Mouse (Mus musculus) liver, postnatal 0 days (tissue): ENCODE results near the gene Slc38a9. TPM values are rescaled to one million over a fixed set of nuclear protein-coding genes. Genes with fewer than 3 reads are reported as not detected.

Experiments
- ATAC-seq: fragments of 200-750 bp; cut with Nextera tagmentation; 2 replicates; pipeline ENCODE4 v1.8.0; 2017; ENCODE audit warnings: mild to moderate bottlenecking, moderate library complexity
- DNase-seq: peaks from one replicate; pipeline ENCODE4 v3.0.0-alpha.2; 2016
- H3K27ac ChIP-seq: fragments of 300-500 bp; sonication (generic); 2 replicates; pipeline ENCODE4 v1.5.1; 2014; ENCODE audit warnings: antibody characterized with exemption, moderate library complexity, mild to moderate bottlenecking, low read depth
- H3K27me3 ChIP-seq: fragments of 300-500 bp; sonication (generic); 2 replicates; pipeline ENCODE4 v1.6.1; 2014; ENCODE audit warnings: low read length, control low read depth, mixed read lengths; ENCODE audit not compliant: insufficient read depth
- H3K36me3 ChIP-seq: fragments of 300-500 bp; sonication (generic); replicated peaks from 2 replicates; pipeline ENCODE4 v1.6.1; 2014; ENCODE audit warnings: mild to moderate bottlenecking, control low read depth, low read length, moderate library complexity, mixed read lengths; ENCODE audit not compliant: insufficient read depth
- H3K4me1 ChIP-seq: fragments of 300-500 bp; sonication (generic); 2 replicates; pipeline ENCODE4 v1.6.1; 2014; ENCODE audit warnings: antibody characterized with exemption, mild to moderate bottlenecking, control low read depth; ENCODE audit not compliant: insufficient read depth
- H3K4me2 ChIP-seq: fragments of 300-500 bp; sonication (generic); 2 replicates; pipeline ENCODE4 v1.6.1; 2014; ENCODE audit warnings: low read depth, mild to moderate bottlenecking, low read length, moderate library complexity, mixed read lengths
- H3K4me3 ChIP-seq: fragments of 300-500 bp; sonication (generic); 2 replicates; pipeline ENCODE4 v1.5.1; 2014; ENCODE audit warnings: low read depth, low read length
- H3K9ac ChIP-seq: fragments of 300-500 bp; sonication (generic); replicated peaks from 2 replicates; pipeline ENCODE4 v1.6.1; 2014; ENCODE audit warnings: mild to moderate bottlenecking, moderate library complexity
- H3K9me3 ChIP-seq: fragments of 300-500 bp; sonication (generic); 2 replicates; pipeline ENCODE4 v1.6.1; 2016; ENCODE audit warnings: mild to moderate bottlenecking, control low read depth, low read length, mixed read lengths
- CTCF ChIP-seq: sonication (generic); IDR thresholded peaks from 2 replicates; pipeline ENCODE4 v1.5.1; 2016; ENCODE audit warnings: antibody characterized with exemption, low read depth
- EP300 ChIP-seq: IDR thresholded peaks from 2 replicates; pipeline ENCODE4 v1.6.1; 2016; ENCODE audit warnings: antibody characterized with exemption, low read depth, mild to moderate bottlenecking
- WGBS: fragments of 180-500 bp; shearing (Covaris S2); extraction: QIAGEN DNeasy Blood & Tissue Kit; methylation state at CpG from one replicate; pipeline ENCODE4 v1.1.7; 2014; ENCODE audit not compliant: insufficient replicate concordance; 5-methylcytosine and 5-hydroxymethylcytosine counted together
- polyA plus RNA-seq: library from polyadenylated mRNA; unstranded; fragments of >200 nt; fragmentation: Nextera tagmentation; extraction: Ambion mirVana; gene quantifications from 2 replicates; pipeline ENCODE4 v1.2.1, GENCODE M21; 2015

The Slc38a9 gene
- polyA plus RNA-seq, 1 experiment from 2014 or later: 11.9 TPM

DNA sequence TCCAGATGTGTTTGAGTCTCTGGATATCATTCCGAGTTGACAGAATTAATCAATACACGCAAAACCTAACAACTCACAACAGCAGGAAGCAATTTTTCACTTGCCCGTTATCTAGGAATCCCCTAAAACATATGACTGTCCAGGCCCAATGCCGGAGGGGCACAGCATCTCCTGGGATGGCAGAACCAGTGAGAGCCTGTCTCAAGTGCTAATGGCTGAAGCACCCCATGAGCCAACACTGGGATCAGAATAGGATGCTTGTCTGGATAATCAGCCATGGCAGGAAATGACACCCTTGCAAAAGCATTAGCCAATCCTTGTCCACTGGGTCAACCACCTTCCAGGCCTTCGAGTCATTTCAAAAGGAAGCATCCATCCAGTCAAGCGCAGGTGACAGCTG is 79.5 kb downstream of the Slc38a9 start:
- no peaks in the 10 kb centered on the region for H3K9me3 ChIP-seq
- no peak overlapping the region for H3K4me2 ChIP-seq
- H3K27ac ChIP-seq: no peak overlapping the region
- no peak for DNase-seq
- H3K9ac ChIP-seq: no peak overlapping the region
- H3K27me3 ChIP-seq: no peaks in the 10 kb centered on the region
- H3K4me1 ChIP-seq: peaks cover 8% of the 10 kb centered on the region
- no peak for ATAC-seq
- H3K36me3 ChIP-seq: no peaks in the 10 kb centered on the region
- H3K4me3 ChIP-seq: no peak overlapping the region
- 82% methylated on average over 6 of the region's 6 CpGs for WGBS
- TF ChIP-seq CTCF (no peak), EP300 (no peak)

DNA sequence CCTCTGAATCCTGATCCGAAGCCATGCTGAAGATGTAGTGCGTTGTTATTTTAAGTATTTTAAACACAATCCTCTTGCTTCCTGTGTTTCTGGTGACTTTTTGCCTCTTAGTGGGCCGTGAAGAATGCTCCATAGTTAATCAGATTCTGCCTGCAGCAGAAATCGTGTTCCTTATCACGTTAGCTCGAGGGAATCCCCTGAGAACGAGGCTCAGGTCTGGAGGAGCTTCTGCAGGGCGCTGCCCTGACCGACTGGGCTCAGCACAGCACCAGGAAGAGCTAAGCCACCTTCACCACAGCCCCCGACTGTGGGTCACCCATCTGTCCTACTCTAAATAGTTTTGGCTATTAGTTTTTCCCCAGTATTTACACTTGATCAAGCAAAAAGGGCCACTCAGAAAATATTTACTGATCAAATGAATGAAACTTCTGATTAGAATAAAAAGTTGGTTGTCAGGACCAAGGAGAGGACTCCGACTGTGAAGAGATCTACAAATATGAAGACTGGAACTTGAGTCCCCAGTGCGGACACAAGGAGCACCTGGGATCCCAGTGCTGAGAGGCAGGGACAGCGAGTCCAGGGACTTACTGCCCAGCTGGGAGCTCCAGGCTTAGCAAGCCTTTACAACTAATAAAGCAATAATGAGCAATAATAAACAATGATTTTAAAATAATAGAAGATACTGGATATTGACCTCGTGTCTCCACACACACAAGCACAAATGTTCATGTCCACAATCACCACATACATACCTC is 81.7 kb downstream of the Slc38a9 start:
- no peaks in the 10 kb centered on the region for H3K27me3 ChIP-seq
- TF ChIP-seq EP300 (0 out of 2 replicates have a peak, but pooled peaks have one; percentile 1), CTCF (no peak)
- DNase-seq (no peak), ATAC-seq (no peak)
- H3K4me3 ChIP-seq: no peak overlapping the region
- H3K4me2 ChIP-seq: no peak overlapping the region
- 43% methylated on average over 14 of the region's 14 CpGs for WGBS
- peaks cover 23% of the 10 kb centered on the region for H3K4me1 ChIP-seq
- H3K36me3 ChIP-seq: no peaks in the 10 kb centered on the region
- H3K9me3 ChIP-seq: no peaks in the 10 kb centered on the region
- peak overlapping the region; percentile 55; the same call in 1 of the 2 replicates for H3K27ac ChIP-seq
- no peak overlapping the region for H3K9ac ChIP-seq

GRCm38 (mm10) chr13:112743647-112744046 is 83.1 kb downstream of the Slc38a9 start:
- DNase-seq (no peak), ATAC-seq (no peak)
- no peak overlapping the region for H3K27ac ChIP-seq

GRCm38 (mm10) chr13:112744061-112744849 is 83.7 kb downstream of the Slc38a9 start:
- H3K4me1 ChIP-seq: peaks cover 38% of the 10 kb centered on the region
- H3K36me3 ChIP-seq: no peaks in the 10 kb centered on the region
- no peaks in the 10 kb centered on the region for H3K9me3 ChIP-seq
- peak overlapping the region; percentile 93 for H3K27ac ChIP-seq
- no peaks in the 10 kb centered on the region for H3K27me3 ChIP-seq
- ATAC-seq (no peak), DNase-seq (no peak)
- no peak overlapping the region for H3K4me3 ChIP-seq
- no peak overlapping the region for H3K4me2 ChIP-seq
- WGBS: 85% methylated on average over 15 of the region's 15 CpGs
- no peak overlapping the region for H3K9ac ChIP-seq
- TF ChIP-seq CTCF: no peak
- TF ChIP-seq EP300: no peak

More at GRCm38 (mm10) chr13:112743647-112744046, 83.1 kb downstream of the Slc38a9 start:
- Histone ChIP-seq H3K9ac (no peak overlapping the region), H3K4me1 (peaks cover 33% of the 10 kb centered on the region), H3K27me3 (no peaks in the 10 kb centered on the region), H3K9me3 (no peaks in the 10 kb centered on the region), H3K4me3 (no peak overlapping the region), H3K36me3 (no peaks in the 10 kb centered on the region), H3K4me2 (no peak overlapping the region)
- TF ChIP-seq EP300: no peak
- TF ChIP-seq CTCF: no peak
- WGBS: 84% methylated on average over 4 of the region's 4 CpGs

DNA sequence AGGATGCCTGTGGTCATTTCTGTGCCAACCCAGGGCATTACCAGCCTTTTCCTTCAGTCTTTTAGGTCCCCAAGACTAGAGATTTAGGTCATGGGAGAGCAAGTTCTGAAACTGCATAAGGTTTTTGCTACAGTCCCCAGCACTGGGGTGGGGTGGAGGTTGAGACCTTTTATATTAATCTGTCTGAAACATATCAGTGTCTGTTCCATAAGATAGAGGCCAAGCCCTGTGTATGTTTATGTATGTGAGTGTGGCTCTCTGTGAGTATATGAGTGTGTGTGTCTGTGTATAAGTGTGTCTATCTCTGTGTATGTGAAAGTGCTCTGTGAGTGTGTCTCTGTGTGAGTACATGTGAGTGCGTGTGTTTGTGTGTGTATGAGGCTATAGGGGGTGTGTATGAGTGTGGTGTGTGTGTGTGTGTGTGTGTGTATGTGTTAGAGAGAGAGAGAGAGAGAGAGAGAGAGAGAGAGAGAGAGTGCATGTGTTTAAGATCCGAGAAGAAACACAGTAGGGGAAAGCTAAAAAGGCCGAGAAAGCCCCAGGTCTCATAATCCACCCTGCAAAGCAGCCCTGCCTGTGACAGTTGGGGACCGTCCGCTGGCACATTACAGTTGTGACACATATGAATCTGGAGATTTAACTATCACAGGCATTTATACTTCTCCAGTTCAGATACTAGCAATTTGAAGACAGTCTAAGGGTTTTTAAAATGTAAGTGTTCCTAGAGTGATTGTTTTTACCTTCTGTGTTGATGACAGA is 85.6 kb downstream of the Slc38a9 start:
- H3K4me2 ChIP-seq: peak overlapping the region; percentile 18
- peak overlapping the region; percentile 57 for H3K9ac ChIP-seq
- 78% methylated on average over 5 of the region's 5 CpGs for WGBS
- peak overlapping the region; percentile 93 for H3K27ac ChIP-seq
- DNase-seq (peak; percentile 36), ATAC-seq (peak; percentile 94)
- H3K9me3 ChIP-seq: no peaks in the 10 kb centered on the region
- H3K4me3 ChIP-seq: no peak overlapping the region
- peaks cover 55% of the 10 kb centered on the region for H3K4me1 ChIP-seq
- no peaks in the 10 kb centered on the region for H3K36me3 ChIP-seq
- H3K27me3 ChIP-seq: no peaks in the 10 kb centered on the region
- TF ChIP-seq EP300 (peak; percentile 97), CTCF (no peak)

GRCm38 (mm10) chr13:112746695-112747055 is 86.1 kb downstream of the Slc38a9 start:
- Histone ChIP-seq H3K9me3 (no peaks in the 10 kb centered on the region), H3K36me3 (no peaks in the 10 kb centered on the region), H3K4me2 (no peak overlapping the region), H3K4me3 (no peak overlapping the region), H3K4me1 (peaks cover 60% of the 10 kb centered on the region), H3K27ac (peak overlapping the region; percentile 93), H3K27me3 (no peaks in the 10 kb centered on the region), H3K9ac (0 out of 2 replicates have a peak overlapping the region, but pooled peaks have one; percentile 57)
- DNase-seq (no peak), ATAC-seq (no peak)
- TF ChIP-seq CTCF (no peak), EP300 (no peak)
- 80% methylated on average over 10 of the region's 10 CpGs for WGBS
